Mouse (Mus musculus): ENCODE results near the gene Atp6v1g3. TPM values are rescaled to one million over a fixed set of nuclear protein-coding genes. Genes with fewer than 3 reads are reported as not detected.

Atp6v1g3 gene
- not detected for total RNA-seq (2023)

GRCm38 (mm10) chr1:138273438-138273837 lies at the start of gene Atp6v1g3:
TSS of gene Atp6v1g3 (plus strand) at chr1:138273738.

Other genes starting within 250 kb of the Atp6v1g3 start
- gene Ptprc, start 98.0 kb upstream of the Atp6v1g3 start, total RNA-seq (2023): 1,541 TPM

All from CD4-positive naive resting alpha-beta T cell, adult 57 days (primary cell).